Mouse (Mus musculus): ENCODE data around the gene Morn5. TPM values are rescaled to one million over a fixed set of nuclear protein-coding genes. Genes with fewer than 3 reads are reported as not detected.

Gene Morn5
- polyA plus RNA-seq, 1 experiment from 2014 or later, result 0.56 TPM

GRCm38 (mm10) chr2:36034898-36035297 lies 14.4 kb upstream of the Morn5 start:
- no peaks in the 10 kb centered on the region for H3K27me3 ChIP-seq (ENCODE audit: poor library complexity, severe bottlenecking)
- 90% methylated on average over 7 of the region's 7 CpGs for WGBS
- no peak for DNase-seq (ENCODE audit: extremely low spot score, low spot score)
- peaks cover 47% of the 10 kb centered on the region for H3K36me3 ChIP-seq (replicated peaks)
- H3K9me3 ChIP-seq, result no peaks in the 10 kb centered on the region; the same call in 1 of the 2 replicates
- no peak overlapping the region for H3K4me3 ChIP-seq
- H3K4me1 ChIP-seq, result no peaks in the 10 kb centered on the region
- no peak overlapping the region for H3K27ac ChIP-seq

DNA sequence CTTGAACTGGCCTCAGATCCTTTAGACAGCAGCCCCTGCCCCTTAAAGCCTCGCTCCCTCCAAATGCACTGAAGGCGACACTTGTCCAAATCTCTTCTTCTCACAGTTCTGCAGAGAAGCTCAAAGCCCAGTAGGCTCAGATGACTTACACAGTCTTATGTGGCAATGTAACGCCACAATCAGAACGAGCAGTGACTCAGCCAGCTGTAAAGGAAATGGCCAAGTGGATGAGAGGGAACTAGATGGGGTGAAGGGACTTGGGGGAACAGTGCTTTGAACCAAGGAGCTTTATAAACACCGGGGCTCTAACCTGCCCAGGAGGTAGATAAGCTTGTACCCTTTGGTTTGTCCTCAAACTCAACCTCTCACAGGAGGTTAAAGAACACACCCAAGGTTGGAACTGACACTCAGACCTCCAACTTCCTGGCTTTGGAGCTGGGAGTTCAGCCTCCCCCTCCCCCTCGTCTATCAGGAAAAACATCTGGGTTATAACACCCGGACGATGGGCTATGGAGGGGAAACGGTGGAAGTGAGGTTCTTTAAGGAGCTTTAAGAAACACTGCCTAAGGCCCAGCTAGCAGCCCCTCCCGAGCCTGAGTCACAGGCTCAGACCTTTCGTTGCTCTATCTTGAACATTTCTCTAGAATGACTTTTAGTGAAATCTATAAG lies 13.7 kb upstream of the Morn5 start:
- H3K4me1 ChIP-seq, result no peaks in the 10 kb centered on the region
- H3K4me3 ChIP-seq, result no peak overlapping the region
- H3K27ac ChIP-seq, result no peak overlapping the region
- H3K9me3 ChIP-seq, result no peaks in the 10 kb centered on the region; the same call in 1 of the 2 replicates
- peaks cover 50% of the 10 kb centered on the region for H3K36me3 ChIP-seq (replicated peaks)
- no peak for DNase-seq (ENCODE audit: extremely low spot score, low spot score)
- WGBS, result 87% methylated on average over 11 of the region's 11 CpGs
- H3K27me3 ChIP-seq (ENCODE audit: poor library complexity, severe bottlenecking), result no peaks in the 10 kb centered on the region

DNA sequence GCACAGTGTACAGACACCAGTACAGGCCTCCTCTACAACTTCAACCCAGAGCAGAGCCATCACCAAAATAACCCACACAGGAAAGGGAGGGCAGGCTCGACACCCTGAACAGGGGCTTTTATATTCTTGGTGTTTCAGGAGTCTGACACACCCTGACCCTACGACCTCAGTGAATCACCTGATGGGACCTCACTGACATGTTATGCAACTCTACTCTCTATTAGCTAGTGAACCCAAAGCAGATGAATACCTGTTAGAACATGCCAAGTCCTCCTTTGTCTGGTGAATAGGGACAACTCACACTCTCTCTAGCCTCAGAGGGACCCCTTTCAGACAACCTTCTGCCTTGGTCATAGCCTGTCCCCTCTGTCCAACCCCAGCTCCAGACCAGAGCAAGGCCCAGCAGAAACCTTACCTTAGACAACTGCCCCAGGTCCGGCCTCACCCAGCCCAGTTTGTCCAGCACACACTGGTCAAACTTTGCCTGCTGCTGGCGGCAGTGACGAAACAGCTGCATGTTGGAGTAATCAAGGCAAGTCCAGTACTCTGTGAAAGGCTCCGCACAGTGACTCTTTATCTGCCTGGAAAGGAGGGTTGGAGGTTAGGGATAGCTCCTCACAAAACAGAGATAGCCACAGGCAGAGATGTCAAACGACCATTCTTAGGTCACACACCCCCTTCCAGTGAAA lies 9.8 kb upstream of the Morn5 start:
- DNase-seq (ENCODE audit: extremely low spot score, low spot score), result no peak
- H3K27me3 ChIP-seq (ENCODE audit: poor library complexity, severe bottlenecking), result no peaks in the 10 kb centered on the region
- H3K36me3 ChIP-seq (replicated peaks), result peaks cover 66% of the 10 kb centered on the region
- no peak overlapping the region for H3K27ac ChIP-seq
- 82% methylated on average over 7 of the region's 7 CpGs for WGBS
- H3K4me1 ChIP-seq, result no peaks in the 10 kb centered on the region
- H3K4me3 ChIP-seq, result no peak overlapping the region
- no peaks in the 10 kb centered on the region for H3K9me3 ChIP-seq

GRCm38 (mm10) chr2:36040872-36041271 lies 8.4 kb upstream of the Morn5 start:
- H3K27me3 ChIP-seq (ENCODE audit: poor library complexity, severe bottlenecking), result no peaks in the 10 kb centered on the region
- no peak overlapping the region for H3K4me3 ChIP-seq
- WGBS, result 88% methylated on average over 1 of the region's 1 CpGs
- DNase-seq (ENCODE audit: extremely low spot score, low spot score), result no peak
- no peak overlapping the region for H3K27ac ChIP-seq
- H3K9me3 ChIP-seq, result no peaks in the 10 kb centered on the region
- H3K36me3 ChIP-seq (replicated peaks), result peaks cover 60% of the 10 kb centered on the region
- H3K4me1 ChIP-seq, result no peaks in the 10 kb centered on the region

GRCm38 (mm10) chr2:36048164-36048563 lies 1.1 kb upstream of the Morn5 start:
- H3K36me3 ChIP-seq (replicated peaks), result peaks cover 15% of the 10 kb centered on the region
- peak overlapping the region; percentile 86 for H3K4me3 ChIP-seq
- no peak for DNase-seq (ENCODE audit: extremely low spot score, low spot score)
- peak overlapping the region; percentile 89; the same call in 1 of the 2 replicates for H3K27ac ChIP-seq
- no peaks in the 10 kb centered on the region for H3K9me3 ChIP-seq
- no peaks in the 10 kb centered on the region for H3K27me3 ChIP-seq (ENCODE audit: poor library complexity, severe bottlenecking)
- peaks cover 21% of the 10 kb centered on the region for H3K4me1 ChIP-seq
- 84% methylated on average over 8 of the region's 8 CpGs for WGBS

GRCm38 (mm10) chr2:36049567-36049954 lies 303 bp downstream of the Morn5 start:
- no peak overlapping the region; the same call in 1 of the 2 replicates for H3K27ac ChIP-seq
- H3K27me3 ChIP-seq (ENCODE audit: poor library complexity, severe bottlenecking), result no peaks in the 10 kb centered on the region
- peaks cover 1% of the 10 kb centered on the region; the same call in 1 of the 2 replicates for H3K36me3 ChIP-seq (replicated peaks)
- H3K4me1 ChIP-seq, result peaks cover 21% of the 10 kb centered on the region
- peak overlapping the region; percentile 86 for H3K4me3 ChIP-seq
- H3K9me3 ChIP-seq, result no peaks in the 10 kb centered on the region
- 40% methylated on average over 10 of the region's 10 CpGs for WGBS
- DNase-seq (ENCODE audit: extremely low spot score, low spot score), result no peak

DNA sequence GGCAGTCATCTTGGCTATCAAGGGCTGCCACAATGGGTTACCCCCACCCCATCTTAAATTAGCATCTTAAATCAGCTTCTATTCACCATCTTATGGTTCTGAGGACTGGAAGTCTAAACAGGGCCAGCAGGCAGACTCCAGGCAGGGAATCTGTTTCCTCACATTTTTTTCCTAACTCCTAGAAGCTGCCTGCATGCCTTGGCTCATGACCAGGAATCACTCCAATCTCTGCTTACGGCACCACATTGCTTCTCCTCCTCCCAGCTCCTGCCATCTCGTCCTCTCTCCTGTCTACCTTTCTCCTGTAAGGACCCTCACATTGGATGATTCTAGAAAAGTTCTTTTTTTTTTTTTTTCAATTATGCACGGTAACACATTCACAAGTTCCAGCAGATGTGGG lies 4.0 kb downstream of the Morn5 start:
- Histone ChIP-seq H3K4me1 (peaks cover 12% of the 10 kb centered on the region), H3K36me3 (replicated peaks) (no peaks in the 10 kb centered on the region)

GRCm38 (mm10) chr2:36056248-36056647 lies 7.0 kb downstream of the Morn5 start:
- no peaks in the 10 kb centered on the region for H3K9me3 ChIP-seq
- H3K27ac ChIP-seq, result no peak overlapping the region
- no peak overlapping the region for H3K4me3 ChIP-seq
- H3K36me3 ChIP-seq (replicated peaks), result no peaks in the 10 kb centered on the region
- no peak for DNase-seq (ENCODE audit: extremely low spot score, low spot score)
- WGBS, result 67% methylated on average over 3 of the region's 3 CpGs
- no peaks in the 10 kb centered on the region for H3K4me1 ChIP-seq
- H3K27me3 ChIP-seq (ENCODE audit: poor library complexity, severe bottlenecking), result no peaks in the 10 kb centered on the region

More for the DNA sequence above, 4.0 kb downstream of the Morn5 start:
- 81% methylated on average over 3 of the region's 3 CpGs for WGBS
- DNase-seq (ENCODE audit: extremely low spot score, low spot score), result no peak
- no peaks in the 10 kb centered on the region for H3K27me3 ChIP-seq (ENCODE audit: poor library complexity, severe bottlenecking)
- no peaks in the 10 kb centered on the region for H3K9me3 ChIP-seq
- no peak overlapping the region for H3K4me3 ChIP-seq
- H3K27ac ChIP-seq, result no peak overlapping the region

- Histone ChIP-seq H3K27me3 (ENCODE audit: poor library complexity, severe bottlenecking) (no peaks in the 10 kb centered on the region), H3K36me3 (replicated peaks) (no peaks in the 10 kb centered on the region), H3K4me1 (no peaks in the 10 kb centered on the region), H3K27ac (no peak overlapping the region), H3K4me3 (no peak overlapping the region), H3K9me3 (no peaks in the 10 kb centered on the region)
- no peak for DNase-seq (ENCODE audit: extremely low spot score, low spot score)
- WGBS, result 71% methylated on average over 5 of the region's 5 CpGs
These were observed 12.2 kb downstream of the Morn5 start for GRCm38 (mm10) chr2:36061409-36061808.

DNA sequence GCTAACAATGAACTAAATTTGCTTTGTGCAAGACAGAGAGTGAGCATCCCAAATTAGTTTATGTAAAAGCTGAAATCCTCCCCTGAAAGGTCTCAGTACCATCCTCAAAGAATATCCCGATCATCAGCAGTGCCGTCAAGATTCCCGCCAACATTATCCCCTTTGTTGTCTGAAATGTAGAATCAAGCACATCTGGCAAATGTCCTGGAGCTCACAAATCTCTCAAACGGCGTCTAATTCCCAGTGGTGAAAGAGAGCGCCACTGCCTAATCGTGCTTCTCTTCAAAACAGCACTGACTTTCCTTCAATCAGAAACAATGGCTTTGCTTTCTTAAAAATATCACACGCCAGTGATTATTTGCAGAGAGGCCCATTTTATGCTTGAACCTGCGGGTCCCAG lies 17.9 kb downstream of the Morn5 start:
- Histone ChIP-seq H3K4me1 (no peaks in the 10 kb centered on the region), H3K9me3 (no peaks in the 10 kb centered on the region), H3K4me3 (no peak overlapping the region), H3K27me3 (ENCODE audit: poor library complexity, severe bottlenecking) (no peaks in the 10 kb centered on the region), H3K27ac (no peak overlapping the region), H3K36me3 (replicated peaks) (no peaks in the 10 kb centered on the region)
- 76% methylated on average over 9 of the region's 9 CpGs for WGBS
- no peak for DNase-seq (ENCODE audit: extremely low spot score, low spot score)

- Histone ChIP-seq H3K27me3 (ENCODE audit: poor library complexity, severe bottlenecking) (peaks cover 1% of the 10 kb centered on the region; the same call in 1 of the 2 replicates), H3K4me1 (peaks cover under 1% of the 10 kb centered on the region; the same call in 1 of the 2 replicates), H3K9me3 (no peaks in the 10 kb centered on the region), H3K4me3 (no peak overlapping the region), H3K36me3 (replicated peaks) (no peaks in the 10 kb centered on the region), H3K27ac (no peak overlapping the region)
- no peak for DNase-seq (ENCODE audit: extremely low spot score, low spot score)
- 81% methylated on average over 8 of the region's 8 CpGs for WGBS
These were observed 22.5 kb downstream of the Morn5 start for GRCm38 (mm10) chr2:36071660-36072305.

DNA sequence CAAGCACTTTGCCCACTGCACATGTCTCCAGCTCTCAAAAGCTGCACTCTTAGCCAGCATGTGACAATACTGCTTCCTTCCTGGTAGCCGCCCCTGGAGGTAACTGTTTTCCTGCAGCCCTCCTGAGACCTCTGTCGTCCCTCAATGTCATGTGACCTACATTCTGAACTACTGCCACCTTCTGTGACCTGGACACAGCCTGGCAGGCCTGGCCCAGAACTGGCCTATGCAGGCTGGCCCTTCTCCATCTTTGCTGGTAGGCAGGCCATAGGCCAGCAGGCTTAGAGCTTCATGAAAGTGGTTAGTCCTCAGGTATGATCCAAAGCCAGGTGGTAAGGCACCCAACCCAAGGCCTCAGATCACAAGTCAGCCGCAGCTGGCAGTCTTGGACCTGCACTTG lies 24.5 kb downstream of the Morn5 start:
- no peak for DNase-seq (ENCODE audit: extremely low spot score, low spot score)
- Histone ChIP-seq H3K27ac (no peak overlapping the region), H3K4me1 (peaks cover 14% of the 10 kb centered on the region), H3K4me3 (no peak overlapping the region), H3K36me3 (replicated peaks) (no peaks in the 10 kb centered on the region), H3K27me3 (ENCODE audit: poor library complexity, severe bottlenecking) (peaks cover 17% of the 10 kb centered on the region), H3K9me3 (no peaks in the 10 kb centered on the region)
- WGBS, result 71% methylated on average over 3 of the region's 3 CpGs

- H3K4me1 ChIP-seq, result peaks cover 14% of the 10 kb centered on the region
- DNase-seq (ENCODE audit: extremely low spot score, low spot score), result no peak
- H3K36me3 ChIP-seq (replicated peaks), result no peaks in the 10 kb centered on the region
- H3K27ac ChIP-seq, result no peak overlapping the region
- H3K4me3 ChIP-seq, result no peak overlapping the region
- no peaks in the 10 kb centered on the region for H3K9me3 ChIP-seq
- H3K27me3 ChIP-seq (ENCODE audit: poor library complexity, severe bottlenecking), result peaks cover 17% of the 10 kb centered on the region
- WGBS, result 93% methylated on average over 5 of the region's 5 CpGs
These were observed 26.0 kb downstream of the Morn5 start for GRCm38 (mm10) chr2:36075210-36075609.
